Mouse (Mus musculus): ENCODE measurements around the gene Mrpl11.
"Not testable (repeated sequence)": the region's sequence is repeated elsewhere in the genome, so short reads cannot be mapped to it uniquely, and the experiment has no call there.

Mrpl11 gene

DNA sequence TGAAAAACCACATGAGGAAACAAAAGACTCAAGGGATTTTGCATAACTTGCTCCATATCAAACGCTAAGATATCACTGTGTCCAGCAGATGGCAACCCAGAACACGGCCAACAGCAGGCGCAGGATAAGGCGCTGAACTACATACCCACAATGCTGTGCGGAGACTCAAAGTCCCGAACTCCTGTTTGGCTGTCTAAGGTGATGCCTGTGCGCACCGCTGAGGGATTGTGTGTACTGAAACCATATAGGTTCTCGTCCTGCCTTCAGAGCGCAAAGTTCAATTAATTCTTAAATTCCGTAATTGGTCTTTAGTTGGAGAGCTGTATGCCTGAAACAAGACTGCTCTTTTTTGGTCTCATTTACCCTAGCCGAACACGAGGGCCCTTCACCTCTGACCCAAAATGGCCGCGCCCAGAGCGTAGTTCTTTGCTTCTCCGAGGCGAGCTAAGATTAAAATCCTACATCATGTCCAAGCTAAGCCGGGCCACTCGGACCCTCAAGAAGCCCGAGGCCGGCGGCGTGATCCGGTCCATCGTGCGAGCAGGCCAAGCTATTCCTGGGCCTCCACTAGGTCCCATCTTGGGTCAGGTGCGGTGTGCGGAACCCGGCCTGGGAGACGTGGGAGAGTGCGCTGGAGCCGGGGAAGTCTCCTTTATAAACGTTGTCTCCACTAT is at the start of gene Mrpl11:
Mrpl11 (plus strand) TSS at position 220 of the 674 bp plus-strand sequence.
- peak; percentile 86 to 90 for DNase-seq (ENCODE audit: low spot score in 2 of 2)

GRCm38 (mm10) chr19:4915924-4916603 is 45.9 kb upstream of the Mrpl11 start:
- no peak for DNase-seq (ENCODE audit: low spot score in 2 of 2)

DNA sequence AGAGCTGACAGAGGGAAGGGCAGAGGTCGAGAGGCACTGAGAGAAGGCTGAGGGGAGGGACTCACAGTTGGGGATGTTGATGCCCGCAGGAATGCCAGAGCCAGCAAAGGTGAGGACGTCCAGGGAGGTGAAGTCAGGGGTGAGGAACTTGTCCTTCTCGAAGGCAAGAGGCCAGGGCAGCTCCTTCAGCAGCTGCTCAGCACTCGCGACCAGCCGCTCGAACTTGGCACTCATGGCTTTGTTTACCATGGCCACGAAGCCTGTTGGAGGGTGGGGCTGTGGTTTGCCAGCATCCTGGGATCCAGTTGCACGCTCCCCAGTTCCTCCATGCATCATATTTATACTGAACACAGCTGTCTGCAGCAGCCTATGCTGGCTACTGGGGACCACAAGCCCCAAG is 45.1 kb upstream of the Mrpl11 start:
- no peak for DNase-seq (ENCODE audit: low spot score in 2 of 2)

DNA sequence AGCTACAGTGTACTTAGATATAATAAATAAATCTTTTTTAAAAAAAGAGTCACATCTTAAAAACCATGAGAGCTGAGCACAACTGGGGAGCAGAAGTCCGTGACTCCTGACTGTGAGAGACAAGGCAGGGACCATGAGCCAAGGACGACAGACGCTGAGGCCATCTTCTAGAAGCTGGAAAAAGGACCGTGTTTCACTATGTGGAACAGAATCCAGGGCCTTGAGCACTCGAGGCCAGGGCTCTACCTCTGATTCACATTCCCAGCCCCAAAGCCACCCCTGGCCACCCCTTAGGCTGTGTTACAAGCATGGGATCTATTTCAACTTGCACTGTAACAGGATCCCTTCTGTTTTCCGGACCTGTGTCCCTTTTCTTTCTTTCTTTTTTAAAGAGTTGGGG is 42.3 kb upstream of the Mrpl11 start:
- DNase-seq (ENCODE audit: low spot score in 2 of 2): no peak

GRCm38 (mm10) chr19:4925121-4925860 is 36.7 kb upstream of the Mrpl11 start:
- no peak for DNase-seq (ENCODE audit: low spot score in 2 of 2)

- DNase-seq (ENCODE audit: low spot score in 2 of 2): peak; percentile 97
Observed at GRCm38 (mm10) chr19:4927904-4928531, 33.9 kb upstream of the Mrpl11 start, which contains the start of gene Dpp3. Dpp3 (minus strand) TSS chr19:4928287.

GRCm38 (mm10) chr19:4928781-4929180 is 33.2 kb upstream of the Mrpl11 start:
- DNase-seq (ENCODE audit: low spot score in 2 of 2): no peak

GRCm38 (mm10) chr19:4936896-4937295 is 25.1 kb upstream of the Mrpl11 start:
- no peak for DNase-seq (ENCODE audit: low spot score in 2 of 2)

DNA sequence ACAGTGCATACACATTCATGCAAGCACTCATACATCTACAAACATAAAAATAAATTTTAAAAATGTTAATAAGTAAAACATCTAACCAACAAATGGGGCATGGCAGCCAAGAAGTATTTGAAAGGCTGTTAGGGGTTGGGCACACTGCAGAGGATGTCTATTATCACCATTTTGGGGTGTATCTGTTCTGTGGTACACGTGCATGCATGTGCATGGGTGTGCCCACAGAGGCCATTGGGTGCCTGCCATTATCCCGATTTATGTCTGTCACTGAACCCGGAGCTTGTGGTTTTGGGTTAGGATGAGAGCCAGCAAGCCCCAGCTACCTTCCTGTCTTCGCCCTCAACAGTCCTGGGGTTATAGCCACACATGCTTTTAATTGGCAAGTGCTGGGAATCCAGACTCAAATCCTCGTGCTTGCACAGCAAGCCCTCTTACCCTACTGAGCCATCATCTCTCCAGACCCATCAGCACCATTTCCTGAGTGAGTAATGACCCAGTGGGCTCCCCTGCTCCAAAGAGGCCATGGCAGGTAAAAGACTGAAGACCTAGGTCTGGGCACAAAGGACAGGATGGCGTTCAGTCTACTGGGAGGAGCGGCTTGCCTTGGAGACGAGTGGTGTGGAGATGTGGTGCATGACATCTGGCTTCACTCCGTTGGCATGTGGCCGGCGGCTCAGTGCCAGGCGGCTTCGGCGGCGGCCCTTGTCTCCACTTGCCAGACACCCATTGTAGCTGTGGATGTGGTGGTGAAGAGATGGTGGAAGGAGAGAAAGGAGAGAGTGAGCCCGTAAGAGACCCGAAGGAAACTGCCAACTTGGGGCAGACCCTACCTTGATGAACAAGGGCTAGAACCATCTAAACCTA is 24.3 kb upstream of the Mrpl11 start:
- no peak for DNase-seq (ENCODE audit: low spot score in 2 of 2)

DNA sequence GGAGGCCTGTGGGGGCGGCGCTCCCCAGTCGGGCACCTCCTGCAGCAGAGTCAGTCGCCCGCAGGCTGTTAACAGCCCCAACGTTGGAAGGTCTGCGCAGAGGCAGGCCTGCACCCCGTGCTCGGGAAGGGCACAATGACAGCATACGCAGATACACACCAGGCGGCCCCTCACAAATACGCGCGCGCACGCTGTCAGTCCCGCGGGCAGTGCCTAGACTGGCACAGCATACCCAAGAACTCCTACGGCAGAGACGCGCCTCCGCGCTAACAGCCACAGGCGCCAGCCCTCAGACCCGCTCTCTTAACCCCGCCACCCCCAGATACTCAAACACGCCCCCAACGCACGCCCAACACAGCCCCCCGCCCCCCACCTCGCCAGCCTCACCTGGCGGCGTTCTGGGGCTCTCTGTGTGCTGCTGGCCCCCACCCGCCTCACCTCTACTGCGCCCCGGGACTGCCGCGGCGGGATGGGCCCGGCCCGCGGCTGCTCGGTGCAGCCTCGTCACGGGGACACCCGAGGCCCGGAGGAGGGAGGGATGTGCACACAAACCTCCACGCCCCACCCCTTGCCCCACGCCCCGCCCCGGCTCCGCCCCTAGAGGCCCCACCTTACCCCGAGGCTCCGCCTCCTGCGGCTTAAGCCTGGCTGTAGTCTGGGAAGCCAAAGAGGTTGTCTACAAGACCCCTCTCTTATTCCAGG is 19.2 kb upstream of the Mrpl11 start, which contains the start of gene Peli3:
Peli3 (minus strand) TSS at position 577 of the 702 bp plus-strand sequence.
- DNase-seq (ENCODE audit: low spot score in 2 of 2): peak; percentile 55 to 70

GRCm38 (mm10) chr19:4943253-4943588 is 18.7 kb upstream of the Mrpl11 start:
- no peak for DNase-seq (ENCODE audit: low spot score in 2 of 2)

DNA sequence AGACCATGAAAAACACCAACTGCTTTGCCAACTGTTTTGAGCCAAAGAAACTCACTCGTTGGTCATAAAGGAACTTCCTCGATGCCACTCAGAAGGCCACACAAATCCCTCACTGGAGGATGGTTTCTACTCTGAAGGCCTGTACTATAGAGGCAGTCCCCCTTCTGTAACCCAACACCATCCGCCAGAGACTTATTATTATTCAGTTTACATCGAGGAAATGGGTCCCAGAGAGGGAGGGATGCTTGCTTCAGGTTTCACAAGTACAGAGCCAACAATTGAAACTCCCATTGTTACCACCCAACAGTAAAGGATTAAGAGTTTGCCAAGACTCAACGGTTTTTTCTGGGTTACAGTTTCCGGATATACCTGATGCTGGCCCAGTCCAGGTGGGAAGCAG is 16.4 kb upstream of the Mrpl11 start:
- DNase-seq (ENCODE audit: low spot score in 2 of 2): no peak

- not testable (repeated sequence) for DNase-seq (ENCODE audit: low spot score in 2 of 2)
Observed at GRCm38 (mm10) chr19:4948641-4949040, 13.3 kb upstream of the Mrpl11 start.

DNA sequence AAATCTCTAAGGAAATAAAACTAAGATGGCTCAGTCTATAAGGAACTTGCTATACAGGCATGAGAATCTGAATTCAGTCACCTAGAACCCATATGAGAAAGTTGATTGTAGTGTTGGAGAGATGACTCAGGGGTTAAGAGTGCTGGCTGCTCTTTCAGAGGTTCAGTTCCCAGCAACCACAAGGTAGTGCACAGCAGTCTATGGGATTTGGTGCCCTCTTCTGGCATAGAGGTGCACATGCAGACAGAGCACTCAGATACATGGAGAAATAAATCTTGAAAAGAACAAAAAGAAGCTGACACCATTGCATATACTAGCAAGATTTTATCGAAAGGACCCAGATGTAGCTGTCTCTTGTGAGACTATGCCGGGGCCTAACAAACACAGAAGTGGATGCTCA is 6.3 kb downstream of the Mrpl11 start:
- peak in 1 of 2 experiments; percentile 17 for DNase-seq (ENCODE audit: low spot score in 2 of 2)

GRCm38 (mm10) chr19:4981767-4982166 is 19.8 kb downstream of the Mrpl11 start:
- peak; percentile 27 to 44 for DNase-seq (ENCODE audit: low spot score in 2 of 2)

- DNase-seq (ENCODE audit: low spot score in 2 of 2): peak; percentile 53 to 76
Observed at GRCm38 (mm10) chr19:4989013-4989412, 27.1 kb downstream of the Mrpl11 start.

- no peak for DNase-seq (ENCODE audit: low spot score in 2 of 2)
Observed at GRCm38 (mm10) chr19:4989434-4990255, 27.7 kb downstream of the Mrpl11 start.

DNA sequence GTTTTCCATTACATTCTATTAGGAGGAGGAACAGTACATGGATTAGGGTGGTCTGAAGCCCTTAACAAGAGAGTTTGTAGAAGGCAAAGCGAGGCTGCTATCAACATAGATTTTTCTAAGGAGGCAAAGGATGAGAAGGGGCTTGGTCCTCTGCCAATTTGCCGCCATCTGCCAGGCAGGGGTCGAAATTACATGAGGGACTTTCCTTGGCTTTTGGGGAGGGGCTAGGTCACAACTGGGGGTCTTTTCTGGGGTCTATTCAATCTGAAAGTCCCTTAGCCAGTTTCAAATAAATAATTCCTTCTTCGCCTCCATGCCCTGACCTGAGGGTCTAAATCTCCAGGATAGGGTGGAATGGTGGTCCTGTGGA is 28.3 kb downstream of the Mrpl11 start, which contains the start of gene Npas4:
Npas4 (minus strand) TSS at position 61 of the 370 bp plus-strand sequence.
- DNase-seq (ENCODE audit: low spot score in 2 of 2): no peak

- DNase-seq (ENCODE audit: low spot score in 2 of 2): no peak
Observed at GRCm38 (mm10) chr19:4990716-4991115, 28.8 kb downstream of the Mrpl11 start.

- DNase-seq (ENCODE audit: low spot score in 2 of 2): no peak
Observed at GRCm38 (mm10) chr19:4992371-4992770, 30.4 kb downstream of the Mrpl11 start.

All from natural killer cell, adult 2 months (primary cell).